1 mouse cellular context compared by ENCODE assay signal in genomic region chr2:91110429-91110828, GRCm38 (mm10).
TF ChIP-seq lines count a peak whose summit lies in the region.

No protein-coding gene starts in this region.

TF ChIP-seq in ES-E14, 5 proteins besides CTCF, POLR2A, EP300 and RAD21:
- no peak for TF ChIP-seq ZNF384 (IDR thresholded peaks at IDR 0.05; ENCODE audit: low read depth, low read length)
- TF ChIP-seq CHD2 (IDR thresholded peaks at IDR 0.05; ENCODE audit: low read depth, low read length): no peak
- TF ChIP-seq HCFC1 (IDR thresholded peaks at IDR 0.05; ENCODE audit: borderline replicate concordance, insufficient read depth, low read length): no peak
- TF ChIP-seq ZC3H11A (IDR thresholded peaks at IDR 0.05; ENCODE audit: borderline replicate concordance, low read depth, low read length): no peak
- TF ChIP-seq MAFK (IDR thresholded peaks at IDR 0.05; ENCODE audit: insufficient read depth, low read depth, low read length): no peak
